Comparison of ENCODE assay signal across 7 mouse cellular contexts in the genomic region with DNA sequence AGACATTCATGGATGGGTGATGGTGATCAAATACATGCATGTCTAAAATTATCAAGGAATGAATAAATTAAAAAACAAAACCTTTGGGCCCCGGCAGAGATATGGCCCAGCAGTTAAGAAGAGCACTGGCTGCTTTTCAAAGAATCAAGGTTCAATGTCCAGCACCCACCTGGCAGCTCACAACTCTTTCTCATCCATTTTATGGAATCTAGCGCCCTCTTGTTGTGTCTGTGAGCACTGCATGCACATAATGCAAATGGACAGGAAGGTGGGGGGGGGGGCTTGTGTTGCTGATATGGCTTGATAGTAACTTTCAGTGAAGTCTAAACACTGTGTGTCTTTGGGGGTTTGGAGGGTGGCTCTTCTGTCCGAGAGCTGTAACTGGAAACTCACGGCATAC. TPM values are rescaled to one million over a fixed set of nuclear protein-coding genes. Genes with fewer than 3 reads are reported as not detected.
DNase-seq lines count a peak whose midpoint lies in the region; ATAC-seq and TF ChIP-seq lines count a peak whose summit lies in the region.

No protein-coding gene starts in this region.

- H3K36me3 ChIP-seq in kidney, embryonic 15.5 days: no peaks in the 10 kb centered on the region
- H3K36me3 ChIP-seq in E14TG2a.4 (ENCODE audit: insufficient read depth, low read length): peaks cover 45% of the 10 kb centered on the region
- H3K36me3 ChIP-seq in kidney, postnatal 0 days (ENCODE audit: insufficient read depth, low read length): no peaks in the 10 kb centered on the region
- no peaks in the 10 kb centered on the region for H3K36me3 ChIP-seq in small intestine, adult 2 months (ENCODE audit: control insufficient read depth, insufficient read depth, low read length)

- POLR2A ChIA-PET in Patski (lab: Charles Lee): interaction anchor here (0.6 to 0.7 kb wide), 2 partner anchors 84 to 1027 kb away, joined by 5 to 6 read pairs; no protein-coding TSS in a partner anchor

- no peak for ATAC-seq in kidney, embryonic 15.5 days (replicated peaks; ENCODE audit: low FRiP score)
- no peak for ATAC-seq in Patski
- no peak for ATAC-seq in kidney, postnatal 0 days (replicated peaks; ENCODE audit: low FRiP score, low read depth)
- no peak for ATAC-seq in erythroid progenitor cell, adult 5-6 weeks (replicated peaks; ENCODE audit: low FRiP score, poor library complexity, severe bottlenecking)

- no peak overlapping the region for H3K27ac ChIP-seq in kidney, embryonic 15.5 days
- H3K27ac ChIP-seq in kidney, postnatal 0 days: no peak overlapping the region
- no peak overlapping the region for H3K27ac ChIP-seq in small intestine, adult 2 months (ENCODE audit: insufficient read depth, low read depth, low read length)

- TF ChIP-seq POLR2A in small intestine, adult 2 months (IDR thresholded peaks at IDR 0.05; ENCODE audit: low read depth, low read length): no peak

- H3K9me3 ChIP-seq in kidney, embryonic 15.5 days (replicated peaks): no peaks in the 10 kb centered on the region
- H3K9me3 ChIP-seq in E14TG2a.4 (ENCODE audit: low read length): no peaks in the 10 kb centered on the region
- H3K9me3 ChIP-seq in kidney, postnatal 0 days (replicated peaks; ENCODE audit: low read length): no peaks in the 10 kb centered on the region

- H3K27me3 ChIP-seq in kidney, embryonic 15.5 days: peaks cover 21% of the 10 kb centered on the region
- no peaks in the 10 kb centered on the region for H3K27me3 ChIP-seq in E14TG2a.4 (ENCODE audit: insufficient read depth, low read length)
- peaks cover 48% of the 10 kb centered on the region for H3K27me3 ChIP-seq in Patski
- H3K27me3 ChIP-seq in kidney, postnatal 0 days (ENCODE audit: insufficient read depth, low read length): no peaks in the 10 kb centered on the region; the same call in 1 of the 2 replicates
- peaks cover 2% of the 10 kb centered on the region; the same call in 1 of the 2 replicates for H3K27me3 ChIP-seq in small intestine, adult 2 months (ENCODE audit: control insufficient read depth, insufficient read depth, low read length)

- in situ Hi-C loops in Patski (cut with MboI; ENCODE audit: low pct_unique_long_range_greater_than_20kb): no loop called here

- WGBS in kidney, embryonic 15.5 days: 49% methylated on average over 4 of the region's 4 CpGs
- WGBS in kidney, postnatal 0 days: 42% methylated on average over 4 of the region's 4 CpGs
- 56% methylated on average over 4 of the region's 4 CpGs for WGBS in small intestine, adult 2 months

- CTCF ChIA-PET in Patski (lab: Charles Lee): interaction anchor here (1.4 to 2.2 kb wide), 2 partner anchors 101 to 103 kb away, joined by 4 to 11 read pairs; no protein-coding TSS in a partner anchor

- TF ChIP-seq CTCF in E14TG2a.4 (conservative IDR thresholded peaks at IDR 0.05; ENCODE audit: low read length): peak; percentile 89
- TF ChIP-seq CTCF in Patski (IDR thresholded peaks at IDR 0.05): peak; percentile 70
- TF ChIP-seq CTCF in kidney, postnatal 0 days (IDR thresholded peaks at IDR 0.05; ENCODE audit: low read depth): peak; percentile 68
- peak; percentile 62; the same call in 1 of the 2 replicates for TF ChIP-seq CTCF in small intestine, adult 2 months (IDR thresholded peaks at IDR 0.05; ENCODE audit: extremely low read depth, insufficient read length, insufficient replicate concordance, low read depth, low read length)

- no peak overlapping the region for H3K4me3 ChIP-seq in kidney, embryonic 15.5 days (replicated peaks)
- H3K4me3 ChIP-seq in E14TG2a.4 (replicated peaks; ENCODE audit: low read length): no peak overlapping the region
- H3K4me3 ChIP-seq in kidney, postnatal 0 days (replicated peaks; ENCODE audit: low read depth, low read length): no peak overlapping the region
- no peak overlapping the region for H3K4me3 ChIP-seq in small intestine, adult 2 months (ENCODE audit: low read depth, low read length)

- no peak overlapping the region for H3K9ac ChIP-seq in kidney, embryonic 15.5 days
- no peak overlapping the region for H3K9ac ChIP-seq in kidney, postnatal 0 days (ENCODE audit: low read depth, low read length)

- no peak overlapping the region for H3K4me2 ChIP-seq in kidney, embryonic 15.5 days
- no peak overlapping the region for H3K4me2 ChIP-seq in kidney, postnatal 0 days (ENCODE audit: low read length)

- H3K4me1 ChIP-seq in kidney, embryonic 15.5 days: peaks cover 8% of the 10 kb centered on the region; the same call in 1 of the 2 replicates
- peaks cover 90% of the 10 kb centered on the region for H3K4me1 ChIP-seq in E14TG2a.4 (replicated peaks; ENCODE audit: low read depth, low read length)
- no peaks in the 10 kb centered on the region; the same call in 1 of the 2 replicates for H3K4me1 ChIP-seq in kidney, postnatal 0 days (replicated peaks; ENCODE audit: insufficient read depth, low read length)
- peaks cover 5% of the 10 kb centered on the region; the same call in 1 of the 2 replicates for H3K4me1 ChIP-seq in small intestine, adult 2 months (ENCODE audit: control insufficient read depth, insufficient read depth, insufficient read length, low read length)

- peak; percentile 76 for DNase-seq in kidney, adult 18-20 months
- no peak for DNase-seq in Patski (ENCODE audit: low read depth, low spot score)
- peak; percentile 25 for DNase-seq in kidney, postnatal 0 days (ENCODE audit: low spot score)

RNA-seq across cellular contexts. Expression of a gene that starts 5.6 kb away (rescaled TPM):
- 0.67 and 0.73 TPM in 2 replicates for polyA plus RNA-seq in kidney, embryonic 15.5 days (2015; fragmentation: Nextera tagmentation; extraction: Ambion mirVana)
- polyA plus RNA-seq in Patski (2021): not detected
- 0.42 and 0.71 TPM in 2 replicates for polyA plus RNA-seq in kidney, postnatal 0 days (2015; fragmentation: Nextera tagmentation; extraction: Ambion mirVana)
- polyA plus RNA-seq in small intestine, adult 2 months (2012; rRNA removed): 0.05 and 0.14 TPM in 2 replicates
- under 0.01 and 0.36 TPM in 2 replicates for total RNA-seq in erythroid progenitor cell, adult 5-6 weeks (2015; ENCODE audit: low replicate concordance)
- not detected in 2 replicates for total RNA-seq in erythroid progenitor cell, adult 5-6 weeks (2017; ENCODE audit: low replicate concordance)

RNA-seq across cellular contexts. Expression of a gene that starts 19.4 kb away (rescaled TPM):
- 110 and 128 TPM in 2 replicates for polyA plus RNA-seq in kidney, embryonic 15.5 days (2015; fragmentation: Nextera tagmentation; extraction: Ambion mirVana)
- polyA plus RNA-seq in Patski (2021): 45.0 TPM
- 54.7 and 60.2 TPM in 2 replicates for polyA plus RNA-seq in kidney, postnatal 0 days (2015; fragmentation: Nextera tagmentation; extraction: Ambion mirVana)
- 8.5 and 20.8 TPM in 2 replicates for polyA plus RNA-seq in small intestine, adult 2 months (2012; rRNA removed)
- total RNA-seq in erythroid progenitor cell, adult 5-6 weeks (2015; ENCODE audit: low replicate concordance): 26.4 and 28.8 TPM in 2 replicates
- total RNA-seq in erythroid progenitor cell, adult 5-6 weeks (2017; ENCODE audit: low replicate concordance): 30.8 and 54.1 TPM in 2 replicates

RNA-seq across cellular contexts. Expression of a gene that starts 51.1 kb away (rescaled TPM):
- polyA plus RNA-seq in kidney, embryonic 15.5 days (2015; fragmentation: Nextera tagmentation; extraction: Ambion mirVana): 67.7 and 69.5 TPM in 2 replicates
- polyA plus RNA-seq in Patski (2021): 197 TPM
- 89.3 and 92.2 TPM in 2 replicates for polyA plus RNA-seq in kidney, postnatal 0 days (2015; fragmentation: Nextera tagmentation; extraction: Ambion mirVana)
- polyA plus RNA-seq in small intestine, adult 2 months (2012; rRNA removed): 84.3 and 194 TPM in 2 replicates
- 6.1 and 13.4 TPM in 2 replicates for total RNA-seq in erythroid progenitor cell, adult 5-6 weeks (2015; ENCODE audit: low replicate concordance)
- total RNA-seq in erythroid progenitor cell, adult 5-6 weeks (2017; ENCODE audit: low replicate concordance): 3.8 and 7.7 TPM in 2 replicates
